Mouse (Mus musculus): ENCODE results near the gene Med29.

GRCm38 (mm10) chr7:28372251-28373108, 20.0 kb downstream of the Med29 start, which contains the start of gene Plekhg2:
- peak; percentile 46 for TF ChIP-seq CTCF (IDR thresholded peaks at IDR 0.05; ENCODE audit: control insufficient read depth, insufficient read depth, insufficient read length)
- peak; percentile 57 for TF ChIP-seq CEBPB (IDR thresholded peaks at IDR 0.05; ENCODE audit: low read depth)
- TF ChIP-seq MAX (IDR thresholded peaks at IDR 0.05), result no peak
- no peak for TF ChIP-seq MYOD1 (IDR thresholded peaks at IDR 0.05; ENCODE audit: control insufficient read depth, insufficient read length, low read depth)
- TF ChIP-seq USF1 (IDR thresholded peaks at IDR 0.05; ENCODE audit: low read depth), result no peak
- no peak for TF ChIP-seq FOSL1 (IDR thresholded peaks at IDR 0.05; ENCODE audit: insufficient read depth, low read length, poor library complexity, severe bottlenecking)

Data from C2C12 (cell line).